Mouse (Mus musculus): ENCODE data around the gene Olfr781.
"Not testable (repeated sequence)": the region's sequence is repeated elsewhere in the genome, so short reads cannot be mapped to it uniquely, and the experiment has no call there.

Gene Olfr781

DNA sequence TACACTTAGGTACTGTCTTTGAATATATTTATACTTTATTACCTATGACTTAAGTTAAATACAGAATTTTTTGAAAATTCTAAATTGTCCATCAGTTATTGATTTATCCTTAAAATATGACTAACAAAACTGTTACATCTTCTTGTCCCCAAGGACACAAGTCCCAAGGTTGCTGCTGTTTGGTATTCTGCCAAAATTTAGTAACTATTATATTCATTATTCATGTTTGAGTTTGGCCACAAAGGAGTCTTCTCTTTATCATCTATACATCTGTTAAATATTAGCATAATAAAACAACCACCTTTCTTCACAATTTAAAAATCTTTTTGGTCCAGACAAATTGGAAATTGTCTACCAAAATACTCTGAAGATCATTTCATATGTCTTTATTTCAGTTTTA, at the start of gene Olfr781:
TSS of gene Olfr781 (plus strand) at position 301 of the 400 bp plus-strand sequence.
- no peak for DNase-seq (ENCODE audit: low spot score)

DNA sequence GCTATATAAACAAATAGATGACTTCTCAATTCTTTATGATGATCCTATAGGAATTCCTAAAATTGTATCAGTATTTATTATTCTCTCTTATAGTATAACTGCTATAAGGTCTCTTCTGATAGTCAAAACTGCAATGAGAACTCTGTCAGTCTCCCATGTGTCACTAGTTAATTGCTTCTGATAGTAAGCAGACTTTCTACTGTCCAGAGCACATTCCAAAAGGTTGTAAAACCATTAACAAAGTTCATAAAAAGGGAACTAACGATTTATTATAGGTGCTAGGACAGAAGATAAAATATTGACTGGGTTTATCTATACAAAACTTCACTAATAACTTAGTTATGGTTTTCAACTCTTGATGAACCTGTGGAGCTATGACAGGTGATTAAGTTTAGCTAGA, 15.7 kb upstream of the Olfr781 start:
- not testable (repeated sequence) for DNase-seq (ENCODE audit: low spot score)

DNA sequence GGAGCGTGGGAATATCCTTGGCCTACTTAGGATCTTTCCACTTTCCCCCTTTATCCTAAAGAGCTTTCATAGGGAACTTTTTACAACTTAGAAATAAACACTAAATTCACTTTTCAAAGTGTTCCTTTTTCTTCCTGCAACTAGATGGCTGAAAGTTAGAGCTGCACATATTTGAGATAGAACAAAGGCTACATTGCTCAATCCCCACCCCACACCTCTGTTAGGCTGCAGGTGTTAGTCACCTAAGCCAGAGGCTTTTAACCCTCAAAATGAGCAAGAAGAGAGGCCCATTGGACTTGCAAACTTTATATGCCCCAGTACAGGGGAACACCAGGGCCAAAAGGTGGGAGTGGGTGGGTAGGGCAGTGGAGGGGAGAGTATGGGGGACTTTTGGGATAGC, 15.1 kb upstream of the Olfr781 start:
- not testable (repeated sequence) for DNase-seq (ENCODE audit: low spot score)

DNA sequence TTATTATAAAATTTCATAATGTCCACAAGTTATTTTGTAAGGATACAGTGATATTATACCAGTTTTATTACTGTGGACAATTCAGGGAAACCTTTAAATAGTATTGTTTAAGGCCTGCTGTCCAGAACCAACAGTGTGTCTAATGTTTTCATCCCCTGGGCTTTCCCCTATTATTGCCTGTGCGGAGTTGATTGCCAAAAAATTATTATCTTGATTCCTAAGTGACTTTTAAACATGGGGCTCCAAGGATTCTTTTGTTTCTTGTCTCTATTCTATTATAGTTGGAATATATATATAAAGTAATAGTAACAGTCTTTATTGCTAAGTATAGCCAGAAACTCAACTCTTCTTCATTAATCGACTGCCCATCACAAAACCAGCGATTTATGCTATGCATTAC, 10.8 kb upstream of the Olfr781 start, which contains the start of gene Olfr780:
TSS of gene Olfr780 (plus strand) at position 301 of the 400 bp plus-strand sequence.
- DNase-seq (ENCODE audit: low spot score): no peak

DNA sequence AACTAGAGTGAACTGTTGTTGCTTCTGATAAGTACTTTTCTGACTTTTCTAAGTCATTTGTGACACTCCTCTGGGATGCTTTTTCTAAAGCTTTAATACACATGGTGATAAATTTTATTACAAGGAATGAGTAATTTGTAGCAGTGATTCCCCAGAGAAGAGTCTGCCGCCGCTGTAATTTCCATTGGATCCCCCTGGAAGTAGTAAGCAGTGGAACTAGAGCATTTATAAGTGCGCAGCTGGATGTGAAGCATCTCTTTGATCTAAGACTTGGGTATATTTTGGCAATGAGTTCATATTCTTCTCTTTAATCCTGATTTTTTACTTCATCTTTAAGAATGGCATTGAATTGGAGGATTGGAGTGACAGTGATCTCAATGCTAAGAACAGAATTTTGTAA, 19.9 kb downstream of the Olfr781 start, which contains the start of gene Olfr782:
TSS of gene Olfr782 (plus strand) at position 301 of the 400 bp plus-strand sequence.
- no peak for DNase-seq (ENCODE audit: low spot score)

DNA sequence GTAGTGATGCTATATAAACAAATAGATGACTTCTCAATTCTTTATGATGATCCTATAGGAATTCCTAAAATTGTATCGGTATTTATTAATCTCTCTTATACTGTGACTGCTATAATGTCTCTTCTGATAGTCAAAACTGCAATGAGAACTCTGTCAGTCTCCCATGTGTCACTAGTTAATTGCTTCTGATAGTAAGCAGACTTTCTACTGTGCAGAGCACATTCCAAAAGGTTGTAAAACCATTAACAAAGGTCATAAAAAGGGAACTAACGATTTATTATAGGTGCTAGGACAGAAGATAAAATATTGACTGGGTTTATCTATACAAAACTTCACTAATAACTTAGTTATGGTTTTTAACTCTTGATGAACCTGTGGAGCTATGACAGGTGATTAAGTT, 23.8 kb downstream of the Olfr781 start:
- DNase-seq (ENCODE audit: low spot score): not testable (repeated sequence)

DNA sequence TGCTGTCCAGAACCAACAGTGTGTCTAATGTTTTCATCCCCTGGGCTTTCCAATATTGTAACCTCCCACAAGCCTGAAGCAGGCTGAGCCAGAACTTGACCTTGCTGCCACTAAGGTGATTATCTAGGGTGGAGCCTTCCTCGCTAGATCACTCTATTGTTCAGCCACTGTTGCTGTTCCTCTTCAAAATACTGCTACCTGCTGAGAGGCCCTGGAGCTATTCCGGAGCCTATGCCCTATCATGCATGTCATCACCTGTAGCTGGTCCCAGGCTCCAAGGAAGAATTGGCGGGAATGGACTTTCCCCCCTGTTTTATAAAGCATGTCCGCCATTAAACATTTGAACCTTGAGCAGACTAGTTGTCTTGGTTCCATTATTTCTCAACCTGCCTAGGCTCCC, 27.8 kb downstream of the Olfr781 start:
- not testable (repeated sequence) for DNase-seq (ENCODE audit: low spot score)

DNA sequence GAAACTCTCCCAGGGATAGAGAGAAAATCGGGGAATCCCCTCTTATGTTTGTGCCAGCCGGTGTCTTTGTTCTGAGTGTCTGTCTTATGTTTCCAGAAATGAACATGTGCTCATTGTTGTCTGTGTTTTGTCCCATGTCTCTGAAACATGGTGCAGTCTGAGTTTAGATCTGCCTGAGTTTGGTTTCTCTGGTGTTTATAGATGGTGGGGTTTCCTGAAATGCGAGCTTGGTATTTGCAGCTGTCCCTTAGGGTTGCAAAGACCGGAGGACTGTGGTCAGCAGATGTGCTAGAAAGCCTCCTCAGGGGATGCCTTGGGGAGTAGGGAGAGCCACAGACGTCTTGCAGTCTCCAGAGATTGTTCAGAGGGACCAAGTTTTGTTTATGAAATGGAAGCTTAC, 28.7 kb downstream of the Olfr781 start:
- DNase-seq (ENCODE audit: low spot score): peak; percentile 5

DNA sequence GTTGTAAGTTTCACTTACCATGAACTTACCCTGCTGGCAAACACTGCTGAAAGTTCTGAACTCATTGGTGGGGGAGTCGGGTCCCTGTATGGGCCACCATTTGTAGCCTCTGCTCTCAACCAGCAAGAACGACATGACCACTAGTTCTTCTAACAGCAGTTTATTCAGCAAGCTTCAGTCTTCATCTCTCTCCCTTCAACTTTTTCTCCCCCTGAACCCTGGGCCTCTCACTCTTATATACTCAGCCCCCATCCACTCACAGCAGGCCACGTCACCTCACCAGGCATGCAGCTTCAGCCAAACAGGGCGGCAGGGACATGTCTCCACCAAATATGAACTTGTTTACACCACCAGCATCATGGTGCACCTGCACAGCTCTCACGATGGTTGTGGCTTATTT, 45.4 kb downstream of the Olfr781 start:
- DNase-seq (ENCODE audit: low spot score): not testable (repeated sequence)
